Mouse (Mus musculus) heart, embryonic 14.5 days (tissue): Measurements from ENCODE around the gene Rho. TPM values are rescaled to one million over a fixed set of nuclear protein-coding genes. Genes with fewer than 3 reads are reported as not detected.

ENCODE experiments used
- ATAC-seq: fragments of 200-750 bp; cut with Nextera tagmentation; 2 replicates; pipeline ENCODE4 v1.8.0; 2017; ENCODE audit warnings: low read depth, moderate TSS enrichment; ENCODE audit not compliant: insufficient number of reproducible peaks, insufficient read depth, low FRiP score
- H3K27ac ChIP-seq, 2 experiments: fragments of 200-500 bp in 1 of 2; fragments of 300-500 bp in 1 of 2; sonication (generic) in 1 of 2; replicated peaks in 1 of 2; 2 replicates each; pipeline ENCODE4 v1.5.1; 2012 to 2014; ENCODE audit warnings: low read depth in 2 of 2, low read length in 2 of 2, control low read depth in 1 of 2, mild to moderate bottlenecking in 1 of 2, mixed read lengths in 1 of 2; ENCODE audit not compliant: control insufficient read depth in 1 of 2, insufficient read depth in 1 of 2
- H3K27me3 ChIP-seq: fragments of 300-500 bp; sonication (generic); 2 replicates; pipeline ENCODE4 v1.6.1; 2014; ENCODE audit warnings: mild to moderate bottlenecking, low read length, control low read depth; ENCODE audit not compliant: control insufficient read depth, insufficient read depth
- H3K36me3 ChIP-seq: fragments of 300-500 bp; sonication (generic); 2 replicates; pipeline ENCODE4 v1.6.1; 2014; ENCODE audit warnings: mild to moderate bottlenecking, control low read depth, low read length, mixed read lengths; ENCODE audit not compliant: control insufficient read depth, insufficient read depth
- H3K4me1 ChIP-seq, 2 experiments: fragments of 200-500 bp in 1 of 2; fragments of 300-500 bp in 1 of 2; sonication (generic) in 1 of 2; 2 replicates each; pipeline ENCODE4 v1.6.1; 2012 to 2014; ENCODE audit warnings: low read length in 2 of 2, control low read depth in 1 of 2, mixed read lengths in 1 of 2; ENCODE audit not compliant: control insufficient read depth in 2 of 2, insufficient read depth in 2 of 2
- H3K4me2 ChIP-seq: fragments of 300-500 bp; sonication (generic); 2 replicates; pipeline ENCODE4 v1.6.1; 2014; ENCODE audit warnings: mild to moderate bottlenecking, low read length
- H3K4me3 ChIP-seq, 2 experiments: fragments of 200-500 bp in 1 of 2; fragments of 300-500 bp in 1 of 2; sonication (generic) in 1 of 2; 2 replicates each; pipeline ENCODE4 v1.5.1; 2012 to 2014; ENCODE audit warnings: low read length in 2 of 2, mild to moderate bottlenecking in 2 of 2, control low read depth in 1 of 2, low read depth in 1 of 2, moderate library complexity in 1 of 2; ENCODE audit not compliant: control insufficient read depth in 1 of 2, insufficient read depth in 1 of 2
- H3K9ac ChIP-seq: fragments of 300-500 bp; sonication (generic); 2 replicates; pipeline ENCODE4 v1.6.1; 2014; ENCODE audit warnings: mild to moderate bottlenecking, low read length
- H3K9me3 ChIP-seq: fragments of 300-500 bp; sonication (generic); 2 replicates; pipeline ENCODE4 v1.6.1; 2016; ENCODE audit warnings: low read length, control low read depth; ENCODE audit not compliant: control insufficient read depth
- WGBS: fragments of 180-500 bp; shearing (Covaris S2); extraction: QIAGEN DNeasy Blood & Tissue Kit; methylation state at CpG from one replicate; pipeline ENCODE4 v1.1.7; 2014; 5-methylcytosine and 5-hydroxymethylcytosine counted together
- polyA plus RNA-seq: library from polyadenylated mRNA; unstranded; fragments of >200 nt; fragmentation: Nextera tagmentation; extraction: Ambion mirVana; gene quantifications from 2 replicates; pipeline ENCODE4 v1.2.1, GENCODE M21; 2014

The Rho gene
- polyA plus RNA-seq, 1 experiment from 2014 or later = not detected

- Histone ChIP-seq H3K9ac (peak overlapping the region; percentile 51; the same call in 1 of the 2 replicates), H3K4me2 (no peak overlapping the region), H3K4me3 (no peak overlapping the region), H3K4me1 (peaks cover 55 to 60% of the 10 kb centered on the region in 2 experiments), H3K9me3 (no peaks in the 10 kb centered on the region), H3K27ac (peak overlapping the region; percentile 7 to 84), H3K36me3 (0 out of 2 replicates have a peak, but pooled peaks cover 5% of the 10 kb centered on the region), H3K27me3 (no peaks in the 10 kb centered on the region)
- ATAC-seq = no peak
- 79% methylated on average over 15 of the region's 15 CpGs for WGBS
Observed at GRCm38 (mm10) chr6:115914511-115915202, 16.9 kb upstream of the Rho start.

DNA sequence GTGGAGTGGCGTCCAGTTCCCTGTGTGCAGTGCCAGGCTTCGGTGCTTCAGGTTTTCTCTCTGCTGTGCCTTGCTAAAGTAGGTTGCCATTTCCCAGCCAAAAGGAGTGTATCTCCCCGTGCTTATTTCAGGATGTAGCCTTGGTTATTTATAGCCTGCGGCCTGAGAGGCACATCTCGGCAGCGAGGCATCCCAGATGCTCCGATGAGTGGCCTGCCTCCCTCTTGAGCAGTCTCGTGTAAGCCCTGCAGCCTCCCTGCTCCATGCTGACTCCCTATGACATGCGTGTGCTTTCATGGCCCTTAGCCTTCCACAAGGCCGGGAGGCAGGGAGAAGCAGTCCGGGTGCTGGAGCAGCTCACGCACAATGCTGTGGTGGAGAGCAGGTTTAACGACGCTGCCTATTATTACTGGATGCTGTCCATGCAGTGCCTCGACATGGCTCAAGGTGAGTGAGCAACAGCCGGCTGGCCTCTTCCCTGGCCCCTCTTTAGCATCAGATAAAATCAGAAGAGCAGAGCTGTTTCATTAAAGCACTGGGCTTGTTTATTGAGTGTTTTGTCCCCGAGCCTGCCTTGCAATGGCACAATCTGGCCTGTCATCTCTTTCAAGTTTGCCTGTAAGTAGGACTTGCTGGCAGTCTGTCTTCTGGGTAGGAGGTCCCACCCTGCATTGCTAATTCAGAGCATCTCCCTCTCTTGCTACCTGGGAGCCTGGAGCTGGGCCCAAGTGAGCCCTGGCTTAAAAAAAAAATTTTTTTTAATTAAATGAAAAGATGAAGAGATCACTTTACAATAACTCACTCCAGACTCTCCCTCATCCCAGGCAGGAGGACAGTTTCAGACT, 15.7 kb upstream of the Rho start:
- H3K4me2 ChIP-seq = peak overlapping the region; percentile 44
- H3K27ac ChIP-seq = peak overlapping the region; percentile 84 to 88
- ATAC-seq = peak; percentile 41; the same call in 1 of the 2 replicates

DNA sequence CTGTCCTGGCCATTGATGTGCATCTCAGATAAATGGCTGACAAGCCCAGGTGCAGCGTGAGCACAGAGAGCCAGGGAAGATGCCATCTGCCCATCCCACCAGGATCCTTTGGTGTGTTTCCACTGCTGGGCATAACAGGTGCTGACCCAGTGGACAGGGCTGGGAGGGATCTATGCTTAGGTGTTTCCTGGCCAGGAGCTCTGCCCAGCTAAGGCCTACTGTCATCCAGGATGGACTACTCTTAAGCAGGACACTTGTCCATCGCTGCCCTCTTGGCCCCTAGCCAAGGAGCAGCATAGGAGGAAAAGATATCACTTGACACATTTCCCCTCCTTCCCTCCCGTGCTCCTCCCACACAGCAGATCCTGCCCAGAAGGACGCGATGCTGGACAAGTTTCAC, 14.9 kb upstream of the Rho start:
- ATAC-seq = no peak
- H3K27me3 ChIP-seq = no peaks in the 10 kb centered on the region
- H3K36me3 ChIP-seq = 0 out of 2 replicates have a peak, but pooled peaks cover 5% of the 10 kb centered on the region
- H3K4me1 ChIP-seq = peaks cover 49 to 50% of the 10 kb centered on the region in 2 experiments
- H3K9me3 ChIP-seq = no peaks in the 10 kb centered on the region
- peak overlapping the region; percentile 44; the same call in 1 of the 2 replicates for H3K4me2 ChIP-seq
- H3K9ac ChIP-seq = no peak overlapping the region
- no peak overlapping the region for H3K4me3 ChIP-seq
- 35% methylated on average over 5 of the region's 5 CpGs for WGBS
- H3K27ac ChIP-seq = no peak overlapping the region

More for the DNA sequence above, 15.7 kb upstream of the Rho start:
- peaks cover 57 to 58% of the 10 kb centered on the region in 2 experiments for H3K4me1 ChIP-seq
- peak overlapping the region; percentile 52 for H3K9ac ChIP-seq
- WGBS = 12% methylated on average over 17 of the region's 17 CpGs
- H3K27me3 ChIP-seq = no peaks in the 10 kb centered on the region
- H3K36me3 ChIP-seq = 0 out of 2 replicates have a peak, but pooled peaks cover 5% of the 10 kb centered on the region
- H3K4me3 ChIP-seq = no peak overlapping the region
- H3K9me3 ChIP-seq = no peaks in the 10 kb centered on the region

DNA sequence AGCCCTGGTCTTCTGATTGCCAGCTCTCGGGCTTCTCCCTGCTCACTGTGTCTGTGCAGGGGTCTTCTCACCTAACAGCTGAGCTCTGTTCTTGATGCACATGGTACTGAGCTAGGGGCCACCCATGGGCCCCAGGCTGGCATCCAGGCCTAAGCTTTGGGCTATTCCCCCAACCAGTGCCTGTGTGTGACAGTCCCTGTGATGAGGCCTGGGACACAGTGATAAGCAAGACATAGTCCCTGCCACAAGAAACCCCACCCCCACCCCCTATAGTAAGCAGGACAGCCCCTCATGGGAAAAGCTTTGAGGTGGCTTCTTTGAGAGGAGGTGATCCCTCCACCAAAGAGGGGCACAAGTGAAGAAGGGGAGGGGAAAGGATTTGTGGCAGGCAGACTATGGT, 12.9 kb upstream of the Rho start:
- Histone ChIP-seq H3K4me1 (peaks cover 39 to 41% of the 10 kb centered on the region in 2 experiments), H3K4me2 (no peak overlapping the region), H3K27ac (no peak overlapping the region), H3K27me3 (no peaks in the 10 kb centered on the region), H3K36me3 (0 out of 2 replicates have a peak, but pooled peaks cover 5% of the 10 kb centered on the region), H3K9ac (no peak overlapping the region), H3K4me3 (no peak overlapping the region), H3K9me3 (no peaks in the 10 kb centered on the region)
- 73% methylated on average over 1 of the region's 1 CpGs for WGBS
- no peak for ATAC-seq

DNA sequence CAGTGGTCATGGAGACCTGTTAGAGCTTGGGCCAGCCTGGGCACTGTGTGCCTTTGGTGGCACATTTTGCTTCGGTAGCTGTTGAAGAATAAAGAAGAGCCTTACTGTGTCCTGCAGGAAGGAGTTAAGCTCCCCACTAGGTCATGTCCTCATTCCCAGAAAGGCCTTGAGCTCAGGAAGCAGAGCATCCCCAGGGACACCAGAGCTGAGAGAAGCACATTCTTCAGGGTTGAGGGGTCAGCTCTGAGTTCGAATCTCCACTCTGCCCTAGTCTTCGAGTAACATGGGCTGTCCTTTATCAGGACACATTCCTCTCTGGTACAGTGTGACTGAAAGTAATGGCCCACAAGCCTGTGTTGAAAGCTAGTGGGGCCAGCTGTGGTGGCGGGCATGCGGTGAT, 11.7 kb upstream of the Rho start:
- 80% methylated on average over 5 of the region's 5 CpGs for WGBS
- H3K9me3 ChIP-seq = no peaks in the 10 kb centered on the region
- no peaks in the 10 kb centered on the region for H3K27me3 ChIP-seq
- no peak overlapping the region for H3K9ac ChIP-seq
- peaks cover 38 to 42% of the 10 kb centered on the region in 2 experiments for H3K4me1 ChIP-seq
- H3K4me3 ChIP-seq = no peak overlapping the region
- no peak for ATAC-seq
- no peak overlapping the region for H3K27ac ChIP-seq
- no peak overlapping the region for H3K4me2 ChIP-seq
- 0 out of 2 replicates have a peak, but pooled peaks cover 5% of the 10 kb centered on the region for H3K36me3 ChIP-seq

GRCm38 (mm10) chr6:115924829-115925228, 6.7 kb upstream of the Rho start:
- Histone ChIP-seq H3K27ac (0 out of 4 replicates have a peak overlapping the region, but pooled peaks of 1 of the 2 experiments have one; percentile 3), H3K9me3 (no peaks in the 10 kb centered on the region), H3K4me3 (no peak overlapping the region), H3K4me1 (peaks cover 20 to 27% of the 10 kb centered on the region in 2 experiments), H3K36me3 (no peaks in the 10 kb centered on the region), H3K4me2 (no peak overlapping the region), H3K9ac (0 out of 2 replicates have a peak overlapping the region, but pooled peaks have one; percentile 1), H3K27me3 (no peaks in the 10 kb centered on the region)
- WGBS = 28% methylated on average over 6 of the region's 6 CpGs
- no peak; the same call in 1 of the 2 replicates for ATAC-seq

DNA sequence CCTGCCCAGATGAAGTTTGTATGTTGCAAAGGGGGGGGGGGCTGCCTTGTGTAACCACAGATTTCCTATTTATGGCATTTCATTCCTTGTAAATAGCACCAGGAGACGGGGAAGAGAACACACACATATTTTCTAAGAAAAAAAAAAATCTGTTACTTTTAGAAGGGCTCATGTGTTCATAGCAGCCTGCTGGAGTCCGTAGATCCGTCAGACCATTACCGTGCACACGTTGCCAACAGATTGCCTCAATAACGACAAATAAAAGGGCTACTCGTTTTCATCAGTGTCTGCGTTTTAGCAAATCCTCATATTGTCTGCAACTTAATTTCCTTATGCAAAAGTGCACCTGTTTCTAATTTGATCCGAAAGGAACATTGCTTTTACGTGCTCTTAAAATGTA, 5.1 kb upstream of the Rho start:
- H3K9me3 ChIP-seq = no peaks in the 10 kb centered on the region
- H3K27ac ChIP-seq = no peak overlapping the region
- H3K4me1 ChIP-seq = peaks cover 20 to 26% of the 10 kb centered on the region in 2 experiments
- no peaks in the 10 kb centered on the region for H3K27me3 ChIP-seq
- H3K36me3 ChIP-seq = no peaks in the 10 kb centered on the region
- WGBS = 88% methylated on average over 10 of the region's 10 CpGs
- H3K4me3 ChIP-seq = no peak overlapping the region
- no peak for ATAC-seq
- H3K9ac ChIP-seq = no peak overlapping the region
- no peak overlapping the region for H3K4me2 ChIP-seq
